Mouse (Mus musculus): ENCODE measurements at regions not wholly inside any gene's neighbourhood (a gene's known extent, or its start where the extent isn't known, plus 50 kb on each side); places are given as distances from the start of the nearest gene placed in this dataset.

GRCm38 (mm10) chr15:13275326-13275725 lies 101.9 kb upstream of the Cdh6 start:
- TF ChIP-seq CEBPB (IDR thresholded peaks at IDR 0.05; ENCODE audit: insufficient read depth, poor library complexity, severe bottlenecking), result no peak
- no peak for TF ChIP-seq POLR2A (IDR thresholded peaks at IDR 0.05; ENCODE audit: insufficient read length, low read depth)
- no peak for TF ChIP-seq MAX (IDR thresholded peaks at IDR 0.05; ENCODE audit: low read depth)
